Mouse (Mus musculus) testis, postnatal 14 days (tissue): ENCODE data around the gene Slc23a3.

Experiments
- DNase-seq: peaks from one replicate; pipeline ENCODE4 v3.0.0; 2021; ENCODE audit warnings: low spot score

Slc23a3 gene

DNA sequence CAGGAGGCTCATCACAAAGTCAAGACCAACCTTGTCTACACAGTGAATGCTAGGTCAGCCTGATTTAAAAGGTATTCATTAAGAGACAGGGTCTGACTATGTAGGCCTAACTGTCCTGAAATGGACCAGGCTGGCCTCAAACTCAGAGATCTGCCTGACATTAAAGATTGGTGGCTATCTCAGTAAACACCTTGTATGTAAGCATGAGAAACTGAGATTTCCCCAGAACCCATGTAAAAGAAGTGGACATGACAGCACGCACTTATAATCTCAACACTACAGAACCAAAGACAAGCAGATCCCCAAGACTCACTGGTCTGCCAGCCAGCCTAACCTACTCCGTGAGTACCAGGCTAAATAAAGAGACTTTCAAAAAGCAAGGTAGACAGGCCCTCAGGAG is 4.8 kb upstream of the Slc23a3 start:
- DNase-seq, result no peak

DNA sequence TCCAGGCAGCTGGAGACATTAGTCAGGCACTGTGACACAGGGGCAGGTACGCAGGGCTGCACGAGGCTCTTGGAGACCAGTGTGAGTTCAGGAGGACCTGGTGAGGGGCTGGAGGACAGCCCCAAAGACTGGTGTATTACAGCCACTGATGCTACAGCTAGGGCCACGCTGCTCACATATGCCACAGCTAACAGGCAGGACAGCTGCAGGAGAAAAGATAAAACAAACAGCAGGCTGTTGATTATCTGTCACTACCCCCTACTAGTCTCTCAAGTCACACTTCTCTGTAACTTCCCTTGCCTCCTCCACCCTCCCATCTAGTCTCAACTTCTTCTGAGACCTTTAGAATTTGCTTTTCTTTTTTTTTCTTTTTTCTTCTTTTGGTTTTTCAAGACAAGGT is 3.0 kb upstream of the Slc23a3 start:
- no peak for DNase-seq

DNA sequence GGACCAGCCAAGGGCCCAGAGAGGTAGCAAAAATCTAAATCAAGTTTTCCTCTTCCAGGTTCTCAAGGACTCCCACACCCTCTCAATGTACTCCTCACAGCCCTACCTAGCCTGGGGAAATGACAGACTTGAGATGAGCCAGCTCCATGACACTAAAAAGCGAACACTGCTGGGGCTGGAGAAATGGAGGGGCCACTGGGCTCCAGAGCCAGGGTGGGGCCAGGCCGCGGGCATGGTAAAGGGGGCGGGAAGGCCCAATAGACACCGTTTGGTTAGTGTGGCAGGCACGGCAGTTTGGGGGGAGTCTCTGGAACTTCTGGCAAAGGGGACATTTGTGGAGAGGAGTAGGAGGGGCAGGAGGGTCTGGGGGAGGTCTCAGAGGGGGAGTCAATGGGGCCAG is 2.6 kb upstream of the Slc23a3 start:
- DNase-seq, result no peak

DNA sequence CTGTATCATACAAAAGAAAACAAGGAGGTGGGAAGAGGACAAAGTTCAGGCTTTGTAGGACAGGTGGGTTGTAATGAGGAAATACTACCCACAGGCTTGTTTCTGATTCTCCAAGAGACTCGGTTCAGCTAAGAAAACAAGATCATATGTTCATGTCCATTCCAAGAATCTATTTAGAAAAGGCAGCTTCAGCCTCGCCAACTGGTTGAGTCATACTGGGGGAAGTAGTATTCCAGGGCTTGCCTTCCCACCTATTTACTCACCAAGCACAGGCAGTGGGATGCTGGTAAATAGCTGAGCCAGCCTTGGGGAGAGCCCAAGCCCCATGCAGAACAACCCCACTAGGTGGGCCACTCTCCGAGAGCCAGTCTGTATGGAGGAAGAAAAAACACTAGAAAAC is 5.0 kb downstream of the Slc23a3 start:
- DNase-seq, result no peak

DNA sequence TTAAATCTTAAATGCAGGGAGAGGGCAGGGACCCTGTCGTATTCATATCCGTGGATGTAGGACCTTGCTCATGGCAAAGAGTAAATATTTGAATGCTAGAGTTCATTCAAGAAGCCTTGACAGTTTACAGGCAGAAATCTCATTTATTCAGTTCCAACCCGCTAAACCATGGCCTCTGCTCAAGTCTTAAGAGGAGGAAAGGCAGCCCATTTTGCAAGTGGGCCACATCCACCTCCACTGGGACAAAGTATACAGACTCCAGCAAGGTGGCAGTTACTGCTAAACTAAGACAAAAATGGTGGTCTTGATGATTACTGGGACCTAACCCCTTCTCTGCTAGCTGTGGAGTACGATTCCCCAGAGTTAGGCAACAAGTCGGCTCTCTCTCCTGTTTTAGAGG is 8.3 kb downstream of the Slc23a3 start:
- DNase-seq, result no peak

DNA sequence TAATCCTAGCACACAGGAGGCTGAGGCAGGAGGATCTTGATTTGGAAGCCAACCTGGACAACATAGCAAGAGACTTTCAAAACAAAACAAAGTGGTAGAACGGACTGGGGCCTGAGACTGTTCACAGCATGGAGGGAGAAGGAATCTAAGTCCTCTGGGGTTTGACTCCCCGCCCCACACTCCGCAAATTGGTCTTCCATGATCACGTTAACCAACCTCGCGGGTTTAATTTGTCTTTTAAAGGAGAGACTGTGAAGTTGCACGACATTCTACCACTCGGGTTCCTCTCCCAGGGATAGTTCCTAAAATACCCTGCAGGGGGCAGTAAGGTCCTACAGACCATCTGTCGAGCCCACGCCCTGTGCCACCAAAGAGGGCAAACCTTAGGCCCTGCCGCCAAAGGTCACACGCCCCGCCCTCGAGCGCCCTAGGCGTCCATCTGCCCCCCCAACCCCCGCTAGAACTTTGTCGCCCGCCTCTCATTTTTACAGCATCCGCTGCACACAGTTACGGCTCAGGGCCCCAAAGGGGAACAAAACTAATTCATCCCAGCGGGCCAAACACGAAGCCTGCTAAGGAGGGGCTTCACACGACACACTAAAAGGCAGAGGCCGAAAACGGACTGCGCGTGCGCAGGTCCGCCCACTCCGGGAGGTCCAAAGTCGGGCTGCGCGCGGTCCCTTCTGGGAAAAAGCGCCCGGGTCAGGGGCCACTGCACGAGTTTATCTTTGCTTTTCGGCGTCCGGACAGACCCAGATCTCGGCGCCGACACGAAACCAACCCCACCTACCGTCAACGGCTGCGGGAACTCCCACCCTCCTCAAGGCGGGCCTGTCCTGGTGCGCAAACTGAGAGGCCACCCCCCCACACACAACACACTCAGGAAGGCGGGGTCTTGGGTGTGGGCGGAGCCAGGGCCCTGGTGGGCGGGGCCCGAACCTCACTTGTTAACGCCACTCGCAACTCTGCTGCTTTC is 9.1 kb downstream of the Slc23a3 start, which contains the start of gene Nhej1:
Gene Nhej1, minus strand, starts transcription at position 855 of the 976 bp plus-strand sequence.
- DNase-seq, result peak; percentile 93

DNA sequence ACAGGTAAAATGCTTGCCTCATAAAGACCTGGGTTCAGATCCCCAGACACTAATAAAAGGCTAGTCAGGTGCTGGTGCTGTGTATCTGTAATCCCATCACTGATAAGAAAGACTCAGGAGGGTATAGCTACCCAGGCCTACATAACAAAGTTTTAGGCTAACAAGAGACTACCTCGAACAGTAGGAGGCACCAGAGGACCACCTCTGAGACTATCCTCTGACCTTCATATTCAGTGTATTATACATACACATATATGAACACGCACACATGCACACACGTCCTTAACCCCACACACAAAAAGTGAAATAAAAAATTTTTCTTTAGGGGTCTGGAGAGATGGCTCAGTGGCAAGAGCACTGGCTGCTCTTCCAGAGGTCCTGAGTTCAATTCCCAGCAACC is 11.5 kb downstream of the Slc23a3 start:
- no peak for DNase-seq
